Mouse (Mus musculus): Measurements from ENCODE around the gene Wiz. TPM values are rescaled to one million over a fixed set of nuclear protein-coding genes. Genes with fewer than 3 reads are reported as not detected.

The Wiz gene
- total RNA-seq, 2 experiments from 2014 or later, result 18.9 to 19.1 TPM

DNA sequence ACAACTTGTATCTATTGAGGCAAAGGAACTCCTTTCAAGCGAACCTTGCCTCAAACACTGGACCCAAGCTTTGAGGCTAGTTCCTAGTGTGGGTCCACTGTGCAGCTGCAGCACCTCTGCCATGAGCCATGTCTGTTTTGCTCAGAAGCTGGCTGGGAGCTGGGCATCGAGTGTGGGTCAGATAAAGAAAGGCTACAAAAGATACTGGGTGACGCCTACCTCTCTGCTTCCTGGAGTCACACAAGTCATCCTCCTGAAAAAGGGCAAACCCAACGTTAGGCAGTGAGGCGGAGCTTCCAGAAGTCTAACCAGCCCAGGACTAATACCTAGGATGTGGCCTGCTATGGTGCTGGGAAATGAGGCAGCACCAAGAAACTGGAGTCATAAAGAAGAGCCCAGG is 75.3 kb downstream of the Wiz start:
- intact Hi-C loops (cut with DNase I), result no loop called here
- no peak for DNase-seq

DNA sequence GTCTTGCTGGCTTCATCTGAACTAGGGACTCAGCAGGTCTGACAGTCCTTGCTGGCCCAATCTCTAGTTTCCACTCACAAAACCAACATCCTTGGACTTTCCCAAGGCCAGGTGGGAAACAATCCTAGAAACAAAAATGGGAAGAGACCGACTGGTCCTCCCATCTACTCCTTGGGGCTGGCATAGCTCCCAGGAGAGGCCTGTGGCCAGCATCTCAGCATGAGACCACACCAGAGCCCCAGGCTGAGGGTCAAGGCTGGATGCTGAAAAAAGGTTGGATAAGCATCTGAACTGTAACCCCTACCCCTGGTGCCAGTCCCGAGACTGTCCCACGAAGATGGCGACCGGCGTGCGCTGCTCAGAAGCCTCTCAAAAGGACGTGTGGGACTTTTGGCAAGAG is 76.4 kb downstream of the Wiz start:
- intact Hi-C loops (cut with DNase I), result no loop called here
- DNase-seq, result no peak

DNA sequence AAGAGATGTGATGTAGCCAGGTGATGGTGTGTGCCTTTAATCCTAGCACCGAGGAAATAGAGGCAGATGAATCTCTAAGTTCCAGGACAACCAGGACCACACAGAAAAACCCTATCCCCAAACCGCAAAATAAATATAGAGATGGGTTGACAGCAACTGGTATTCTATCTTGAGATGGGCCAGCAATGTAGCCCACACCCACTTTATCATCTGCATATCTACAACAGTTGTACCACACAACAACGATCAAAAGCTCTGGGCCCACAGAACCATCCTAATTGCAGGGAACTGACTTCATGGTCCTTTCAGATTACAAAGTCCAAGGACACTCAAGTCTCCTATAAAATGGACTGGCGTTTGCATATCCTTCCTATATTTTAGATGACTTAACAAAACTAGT is 81.3 kb downstream of the Wiz start:
- no peak for DNase-seq

More for the DNA sequence above, 81.3 kb downstream of the Wiz start:
- intact Hi-C loops (cut with DNase I), result no loop called here

Small RNA genes within 50 kb of the gene (microRNA-seq; reads per million reads assigned to microRNA genes)
- gene Gm22201 (ENCODE audit: borderline number of aligned reads in 2 of 2), result 0 reads per million in 2 experiments

Other genes with a start within 250 kb of the Wiz start
- gene Notch3, start 222.6 kb downstream of the Wiz start, total RNA-seq (2021), result 10 to 100 TPM; 25.1 to 26.4 TPM
- gene Ephx3, start 199.9 kb downstream of the Wiz start, total RNA-seq (2021), result under 1 TPM; 0.92 to 0.97 TPM
- gene Brd4, start 104.7 kb downstream of the Wiz start, total RNA-seq (2021), result 10 to 100 TPM; 52.3 to 55.0 TPM
- 10 to 100 TPM; 37.3 to 50.4 TPM for gene Akap8, start 68.2 kb downstream of the Wiz start, total RNA-seq (2021)
- 10 to 100 TPM; 44.5 to 55.7 TPM for gene Akap8l, start 38.8 kb downstream of the Wiz start, total RNA-seq (2021)
- under 1 TPM; 0.60 to 0.97 TPM for gene Rasal3, start 14.1 kb upstream of the Wiz start, total RNA-seq (2021)
- gene Pglyrp2, start 34.7 kb upstream of the Wiz start, total RNA-seq (2021), result not detected
- gene Cyp4f39, start 63.3 kb upstream of the Wiz start, total RNA-seq (2021), result not detected
- gene Cyp4f17, start 116.6 kb upstream of the Wiz start, total RNA-seq (2021), result 1 to 10 TPM; 5.7 to 7.1 TPM
- 1 to 10 TPM; 6.6 to 9.9 TPM for gene Cyp4f16, start 147.1 kb upstream of the Wiz start, total RNA-seq (2021)
- gene Cyp4f37, start 231.9 kb upstream of the Wiz start, total RNA-seq (2021), result not detected

All from heart, postnatal 36 days (tissue).